Mouse (Mus musculus) heart, embryonic 10.5 days (tissue): Measurements from ENCODE around the gene Gm20532. TPM values are rescaled to one million over a fixed set of nuclear protein-coding genes. Genes with fewer than 3 reads are reported as not detected.
"Not testable (repeated sequence)": the region's sequence is repeated elsewhere in the genome, so short reads cannot be mapped to it uniquely, and the experiment has no call there.

ENCODE experiments used
- DNase-seq: peaks from one replicate; pipeline ENCODE4 v3.0.0-alpha.2; 2017; ENCODE audit warnings: low spot score
- H3K27ac ChIP-seq: fragments of 300-500 bp; sonication (generic); 2 replicates; pipeline ENCODE4 v1.5.1; 2016; ENCODE audit warnings: mild to moderate bottlenecking
- H3K27me3 ChIP-seq: fragments of 300-500 bp; sonication (generic); 2 replicates; pipeline ENCODE4 v1.6.1; 2016; ENCODE audit warnings: mild to moderate bottlenecking; ENCODE audit not compliant: poor library complexity, insufficient read depth, severe bottlenecking
- H3K36me3 ChIP-seq: fragments of 300-500 bp; sonication (generic); 2 replicates; pipeline ENCODE4 v1.6.1; 2016; ENCODE audit warnings: mild to moderate bottlenecking, moderate library complexity
- H3K4me1 ChIP-seq: fragments of 300-500 bp; sonication (generic); 2 replicates; pipeline ENCODE4 v1.6.1; 2016; ENCODE audit warnings: mild to moderate bottlenecking
- H3K4me3 ChIP-seq: fragments of 300-500 bp; sonication (generic); 2 replicates; pipeline ENCODE4 v1.5.1; 2016; ENCODE audit warnings: mild to moderate bottlenecking, moderate library complexity
- H3K9me3 ChIP-seq: fragments of 300-500 bp; sonication (generic); 2 replicates; pipeline ENCODE4 v1.6.1; 2016; ENCODE audit warnings: mild to moderate bottlenecking, moderate library complexity
- WGBS: fragments of 180-500 bp; shearing (Covaris S2); methylation state at CpG from one replicate; pipeline ENCODE4 v1.1.7; 2016; 5-methylcytosine and 5-hydroxymethylcytosine counted together
- microRNA counts: library from miRNA; unstranded; fragments of <30 nt; microRNA quantifications from one replicate; lab custom pipeline; 2017
- microRNA-seq: library from miRNA; unstranded; fragments of <30 nt; microRNA quantifications from one replicate; pipeline ENCODE4, GENCODE M21; 2017
- polyA plus RNA-seq: library from polyadenylated mRNA; unstranded; fragments of >200 nt; fragmentation: Nextera tagmentation; extraction: Ambion mirVana; gene quantifications from 2 replicates; pipeline ENCODE4 v1.2.1, GENCODE M21; 2016

Gm20532 gene
- polyA plus RNA-seq, 1 experiment from 2014 or later, result not detected

- Histone ChIP-seq H3K36me3 (no peaks in the 10 kb centered on the region), H3K27me3 (0 out of 2 replicates have a peak, but pooled peaks cover 3% of the 10 kb centered on the region), H3K4me3 (no peak overlapping the region), H3K4me1 (no peaks in the 10 kb centered on the region), H3K9me3 (no peaks in the 10 kb centered on the region), H3K27ac (no peak overlapping the region)
- DNase-seq, result peak; percentile 39
- WGBS, result 71% methylated on average over 1 of the region's 1 CpGs
Measured at GRCm38 (mm10) chr2:26654687-26655086, 68.2 kb downstream of the Gm20532 start.

- Histone ChIP-seq H3K4me3 (no peak overlapping the region), H3K36me3 (no peaks in the 10 kb centered on the region), H3K27ac (no peak overlapping the region), H3K9me3 (no peaks in the 10 kb centered on the region), H3K4me1 (peaks cover 12% of the 10 kb centered on the region), H3K27me3 (peaks cover 7% of the 10 kb centered on the region; the same call in 1 of the 2 replicates)
- DNase-seq, result peak; percentile 58
- 83% methylated on average over 2 of the region's 2 CpGs for WGBS
Measured at GRCm38 (mm10) chr2:26657426-26657825, 71.0 kb downstream of the Gm20532 start.

- H3K36me3 ChIP-seq, result no peaks in the 10 kb centered on the region
- H3K9me3 ChIP-seq, result no peaks in the 10 kb centered on the region
- peaks cover 21% of the 10 kb centered on the region for H3K4me1 ChIP-seq
- DNase-seq, result peak; percentile 70
- peaks cover 8% of the 10 kb centered on the region; the same call in 1 of the 2 replicates for H3K27me3 ChIP-seq
- WGBS, result 6% methylated on average over 15 of the region's 20 CpGs
- H3K27ac ChIP-seq, result no peak overlapping the region
- H3K4me3 ChIP-seq, result peak overlapping the region; percentile 55
Measured at GRCm38 (mm10) chr2:26661143-26661752, 74.8 kb downstream of the Gm20532 start.

- H3K4me1 ChIP-seq, result peaks cover 21% of the 10 kb centered on the region
- peaks cover 8% of the 10 kb centered on the region; the same call in 1 of the 2 replicates for H3K27me3 ChIP-seq
- DNase-seq, result peak; percentile 66
- H3K36me3 ChIP-seq, result no peaks in the 10 kb centered on the region
- H3K4me3 ChIP-seq, result peak overlapping the region; percentile 55
- no peak overlapping the region for H3K27ac ChIP-seq
- WGBS, result 41% methylated on average over 29 of the region's 29 CpGs
- H3K9me3 ChIP-seq, result no peaks in the 10 kb centered on the region
Measured at GRCm38 (mm10) chr2:26661768-26662508, 75.5 kb downstream of the Gm20532 start.

- WGBS, result 77% methylated on average over 13 of the region's 13 CpGs
- H3K36me3 ChIP-seq, result no peaks in the 10 kb centered on the region
- no peak overlapping the region for H3K27ac ChIP-seq
- peak; percentile 75 for DNase-seq
- H3K27me3 ChIP-seq, result peaks cover 8% of the 10 kb centered on the region; the same call in 1 of the 2 replicates
- peaks cover 21% of the 10 kb centered on the region for H3K4me1 ChIP-seq
- H3K9me3 ChIP-seq, result no peaks in the 10 kb centered on the region
- H3K4me3 ChIP-seq, result no peak overlapping the region
Measured at GRCm38 (mm10) chr2:26662509-26662882, 76.1 kb downstream of the Gm20532 start.

GRCm38 (mm10) chr2:26663112-26663511, 76.7 kb downstream of the Gm20532 start:
- Histone ChIP-seq H3K27ac (no peak overlapping the region), H3K4me1 (peaks cover 21% of the 10 kb centered on the region), H3K4me3 (no peak overlapping the region), H3K9me3 (no peaks in the 10 kb centered on the region), H3K36me3 (no peaks in the 10 kb centered on the region), H3K27me3 (peaks cover 8% of the 10 kb centered on the region; the same call in 1 of the 2 replicates)
- DNase-seq, result peak; percentile 70
- 42% methylated on average over 10 of the region's 10 CpGs for WGBS

GRCm38 (mm10) chr2:26663551-26663950, 77.1 kb downstream of the Gm20532 start:
- not testable (repeated sequence) for H3K27me3 ChIP-seq, H3K27ac ChIP-seq, H3K36me3 ChIP-seq, H3K4me3 ChIP-seq, H3K9me3 ChIP-seq
- peak; percentile 73 for DNase-seq
- WGBS, result 74% methylated on average over 1 of the region's 1 CpGs
- H3K4me1 ChIP-seq, result peaks cover 21% of the 10 kb centered on the region

GRCm38 (mm10) chr2:26668746-26669145, 82.3 kb downstream of the Gm20532 start:
- DNase-seq, result no peak

GRCm38 (mm10) chr2:26671182-26671581, 84.7 kb downstream of the Gm20532 start, which contains the start of gene Lcn4:
Gene Lcn4 (minus strand): TSS chr2:26671282.
- WGBS, result 79% methylated on average over 3 of the region's 3 CpGs
- H3K27me3 ChIP-seq, result no peaks in the 10 kb centered on the region
- H3K9me3 ChIP-seq, result no peaks in the 10 kb centered on the region
- H3K27ac ChIP-seq, result no peak within 1 kb of the TSS
- no peak for DNase-seq
- H3K4me3 ChIP-seq, result no peak within 1 kb of the TSS
- no peaks in the 10 kb centered on the region for H3K36me3 ChIP-seq
- no peaks in the 10 kb centered on the region for H3K4me1 ChIP-seq

More at GRCm38 (mm10) chr2:26668746-26669145, 82.3 kb downstream of the Gm20532 start:
- no peaks in the 10 kb centered on the region for H3K4me1 ChIP-seq
- no peaks in the 10 kb centered on the region for H3K36me3 ChIP-seq
- no peaks in the 10 kb centered on the region for H3K9me3 ChIP-seq
- no peaks in the 10 kb centered on the region for H3K27me3 ChIP-seq
- no peak overlapping the region for H3K27ac ChIP-seq
- H3K4me3 ChIP-seq, result no peak overlapping the region

MicroRNA genes within 50 kb of the gene (microRNA counts, 519-probe panel; counts per million panel counts)
- 9,889 counts per million, percentile 98 among the panel's probes with 10 or more counts for microRNA mmu-miR-126-3p (lab: Ali Mortazavi, UCI)
- microRNA mmu-miR-126-5p (lab: Ali Mortazavi, UCI), result 5,842 counts per million, percentile 54 among the panel's probes with 10 or more counts

Small RNA genes lying within 50 kb of the gene (microRNA-seq; reads per million reads assigned to microRNA genes)
- gene Mir126a (4.3 reads per million, percentile 12 among the genes with 10 or more reads in this experiment), gene Mir126b (not detected)

Other genes starting within 250 kb of the Gm20532 start
- 32.7 and 34.7 TPM in 2 replicates for gene Dnlz, start 234.5 kb upstream of the Gm20532 start, polyA plus RNA-seq
- gene Card9, start 225.7 kb upstream of the Gm20532 start, polyA plus RNA-seq, result 0.31 and 0.62 TPM in 2 replicates
- gene Snapc4, start 206.0 kb upstream of the Gm20532 start, polyA plus RNA-seq, result 27.1 and 31.7 TPM in 2 replicates
- gene Entr1, start 197.3 kb upstream of the Gm20532 start, polyA plus RNA-seq, result 94.7 and 113 TPM in 2 replicates
- gene Pmpca, start 197.3 kb upstream of the Gm20532 start, polyA plus RNA-seq, result 153 and 171 TPM in 2 replicates
- 20.5 and 22.7 TPM in 2 replicates for gene Inpp5e, start 177.4 kb upstream of the Gm20532 start, polyA plus RNA-seq
- 24.7 and 26.4 TPM in 2 replicates for gene Sec16a, start 141.4 kb upstream of the Gm20532 start, polyA plus RNA-seq
- gene Notch1, start 70.0 kb upstream of the Gm20532 start, polyA plus RNA-seq, result 13.2 and 16.6 TPM in 2 replicates
- gene Egfl7, start 6.6 kb upstream of the Gm20532 start, polyA plus RNA-seq, result 164 and 186 TPM in 2 replicates
- gene Agpat2, start 17.8 kb downstream of the Gm20532 start, polyA plus RNA-seq, result 20.4 and 28.9 TPM in 2 replicates
- 15.7 and 18.2 TPM in 2 replicates for gene Fam69b, start 41.8 kb downstream of the Gm20532 start, polyA plus RNA-seq
- not detected in 2 replicates for gene Lcn4, start 84.6 kb downstream of the Gm20532 start, polyA plus RNA-seq